Mouse (Mus musculus): Measurements from ENCODE around the gene Eif4a1. TPM values are rescaled to one million over a fixed set of nuclear protein-coding genes. Genes with fewer than 3 reads are reported as not detected.

The Eif4a1 gene
- total RNA-seq, 4 experiments from 2014 or later: 162 to 194 (median 186) TPM

DNA sequence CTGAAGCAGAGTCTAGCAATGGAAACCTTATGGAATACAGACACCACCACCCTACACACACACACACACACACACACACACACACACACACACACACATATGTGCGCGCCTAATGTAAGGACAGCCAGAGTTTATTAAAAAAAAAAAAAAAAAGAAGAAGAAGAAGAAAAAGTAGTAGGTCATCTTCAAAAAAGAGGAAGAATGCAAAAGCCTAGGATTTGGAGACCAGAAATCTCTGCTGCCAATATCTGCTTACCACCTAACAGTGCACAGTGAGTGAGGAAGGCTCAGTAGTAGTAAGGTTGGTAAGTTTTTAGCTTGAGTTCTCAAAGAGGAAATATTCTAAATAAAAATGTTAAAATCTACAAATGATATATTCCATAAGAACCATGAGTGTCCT is 6.9 kb upstream of the Eif4a1 start:
- DNase-seq (ENCODE audit: low spot score): no peak

DNA sequence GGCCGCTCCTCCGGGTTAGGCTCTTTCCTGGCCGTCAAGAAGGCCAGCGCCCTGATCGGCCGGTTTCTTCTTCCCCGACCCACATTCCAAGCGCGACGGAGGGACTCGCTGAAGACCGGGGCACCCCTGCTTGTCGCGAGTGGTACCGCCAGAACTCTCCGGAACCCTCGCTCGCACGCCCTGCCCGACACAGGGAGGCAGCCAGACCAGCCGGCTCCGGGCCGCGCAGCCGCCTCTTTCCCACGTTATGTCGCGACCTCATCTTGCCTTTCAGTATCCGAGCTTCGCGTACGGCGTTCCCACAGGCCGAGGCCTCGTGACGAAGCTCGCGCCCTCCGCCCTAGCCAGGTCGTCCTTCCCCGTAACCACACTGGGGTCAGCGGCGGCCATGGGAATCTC is 498 bp downstream of the Eif4a1 start:
- no peak for DNase-seq (ENCODE audit: low spot score)

DNA sequence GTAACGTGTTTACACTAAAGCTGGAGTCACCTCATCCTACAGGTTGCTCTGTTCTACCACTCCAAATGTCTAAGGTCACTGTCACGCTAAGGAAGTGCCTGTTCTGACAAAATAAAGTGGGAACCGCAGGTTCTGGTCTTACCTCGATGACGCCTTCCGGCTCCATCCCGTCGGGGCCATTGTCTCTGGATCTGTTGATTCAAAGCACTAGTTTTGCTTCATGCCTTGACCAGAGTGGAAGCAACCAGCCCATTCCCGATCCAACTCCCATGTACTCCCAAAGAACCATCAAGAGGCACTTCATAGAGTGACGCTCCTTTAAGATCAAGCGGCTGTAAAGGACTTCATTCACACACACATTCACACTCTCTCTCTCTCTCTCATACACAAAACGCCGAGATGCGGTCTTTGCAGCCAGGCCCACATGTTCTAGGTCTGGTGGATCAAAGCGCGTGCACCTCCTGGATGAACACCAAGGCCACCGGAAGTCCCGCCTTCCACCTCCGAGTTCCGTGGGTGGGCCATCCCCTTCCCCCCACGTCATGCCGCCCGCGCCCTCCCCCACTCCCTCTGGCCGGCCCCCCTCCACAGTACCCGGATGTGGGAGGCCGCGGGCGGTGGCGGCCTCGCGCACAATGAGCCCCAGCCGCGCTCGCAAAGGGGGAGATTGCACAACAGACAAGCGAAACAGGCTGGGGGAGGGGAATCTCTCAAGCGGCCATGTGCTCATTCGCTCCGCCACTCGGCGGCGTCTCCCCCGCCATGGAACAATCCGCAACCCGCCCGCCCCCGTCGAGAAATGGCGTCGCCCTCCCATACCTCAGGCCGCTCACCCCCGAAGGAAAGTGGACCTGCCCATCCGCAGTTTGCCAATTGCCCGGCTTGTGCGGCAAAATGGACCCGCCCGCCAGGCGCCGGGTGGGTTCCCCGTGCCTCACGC is 1.2 kb downstream of the Eif4a1 start:
- DNase-seq (ENCODE audit: low spot score): peak; percentile 93

DNA sequence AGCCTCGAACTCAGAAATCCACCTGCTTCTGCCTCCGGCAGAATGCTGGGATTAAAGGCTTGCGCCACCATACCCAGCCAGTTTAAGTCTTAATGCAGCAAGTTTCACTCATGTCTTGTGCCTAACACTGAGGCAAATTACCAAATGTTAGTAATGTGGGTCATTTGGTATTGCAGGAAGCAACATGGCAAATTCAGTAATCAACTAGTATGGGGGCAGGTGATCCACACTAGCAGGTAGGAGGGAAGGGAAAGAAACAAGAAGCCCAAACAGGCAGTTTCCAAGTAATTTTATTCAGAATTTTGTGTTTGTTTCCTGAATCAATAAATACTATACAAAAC is 5.6 kb downstream of the Eif4a1 start:
- no peak for DNase-seq (ENCODE audit: low spot score)

DNA sequence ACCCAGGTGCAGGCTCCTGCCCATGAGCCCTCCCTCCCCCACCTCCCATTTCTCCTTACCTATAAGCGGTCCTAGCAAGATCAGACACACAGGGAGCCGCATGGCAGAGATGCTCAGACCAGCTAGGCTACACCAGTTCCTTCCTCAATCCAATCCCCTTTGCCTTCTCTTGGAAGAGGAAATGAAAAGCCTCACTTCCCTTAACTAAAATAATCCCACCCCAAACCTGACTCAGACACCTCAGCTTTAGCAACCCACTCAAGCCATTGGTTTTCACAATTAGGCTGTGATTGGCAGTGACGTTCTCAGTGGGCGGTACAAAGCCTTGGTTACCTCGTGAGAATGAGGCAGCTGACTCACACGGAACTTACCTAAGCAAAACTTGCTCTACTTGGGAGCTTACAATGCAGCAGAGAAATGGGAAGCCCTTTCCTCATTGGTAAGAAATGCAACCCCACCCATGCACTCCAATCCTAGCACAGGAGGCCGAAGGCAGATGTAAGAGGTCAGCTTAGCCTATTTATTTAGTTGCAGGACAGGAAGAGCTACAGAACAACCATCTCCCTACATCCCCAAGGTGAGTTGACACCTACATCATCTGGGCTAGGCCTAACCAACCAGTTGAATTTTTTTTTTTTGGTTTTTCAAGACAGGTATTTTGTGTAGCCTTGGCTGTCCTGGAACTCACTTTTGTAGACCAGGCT is 6.1 kb downstream of the Eif4a1 start, which contains the start of gene Cd68:
TSS of gene Cd68 (minus strand) at position 193 of the 704 bp plus-strand sequence.
- DNase-seq (ENCODE audit: low spot score): peak; percentile 67

DNA sequence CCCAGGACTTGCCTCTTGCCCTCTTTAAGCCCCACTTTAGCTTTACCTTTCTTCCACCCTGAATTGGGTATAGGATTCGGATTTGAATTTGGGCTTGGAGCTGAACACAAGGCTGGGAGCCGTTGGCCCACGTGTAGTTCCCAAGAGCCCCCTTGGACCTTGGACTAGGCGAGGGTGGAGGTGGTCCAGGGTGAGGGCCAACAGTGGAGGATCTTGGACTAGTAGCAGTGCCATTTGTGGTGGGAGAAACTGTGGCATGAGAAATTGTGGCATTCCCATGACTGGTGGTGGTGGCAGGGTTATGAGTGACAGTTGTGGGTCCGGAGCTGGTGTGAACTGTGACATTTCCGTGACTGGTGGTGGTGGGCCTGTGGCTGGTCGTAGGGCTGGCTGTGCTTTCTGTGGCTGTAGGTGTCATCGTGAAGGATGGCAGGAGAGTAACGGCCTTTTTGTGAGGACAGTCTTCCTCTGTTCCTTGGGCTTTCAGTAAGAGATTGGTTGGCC is 6.7 kb downstream of the Eif4a1 start:
- no peak for DNase-seq (ENCODE audit: low spot score)

DNA sequence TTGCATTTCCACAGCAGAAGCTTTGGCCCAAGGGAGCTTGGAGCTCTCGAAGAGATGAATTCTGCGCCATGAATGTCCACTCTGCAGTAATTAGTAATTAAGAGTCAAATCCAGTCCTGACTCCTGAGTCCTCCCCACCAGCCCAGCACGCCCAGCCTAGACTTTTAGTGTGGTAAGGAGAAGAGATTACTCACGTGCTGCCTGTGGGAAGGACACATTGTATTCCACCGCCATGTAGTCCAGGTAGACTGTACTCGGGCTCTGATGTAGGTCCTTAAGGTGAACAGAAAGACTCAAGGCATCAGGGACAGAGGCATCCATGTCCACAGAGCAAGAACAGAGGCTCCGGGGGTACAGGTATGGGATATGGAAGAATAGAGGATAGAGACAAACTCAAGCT is 7.4 kb downstream of the Eif4a1 start:
- DNase-seq (ENCODE audit: low spot score): no peak

DNA sequence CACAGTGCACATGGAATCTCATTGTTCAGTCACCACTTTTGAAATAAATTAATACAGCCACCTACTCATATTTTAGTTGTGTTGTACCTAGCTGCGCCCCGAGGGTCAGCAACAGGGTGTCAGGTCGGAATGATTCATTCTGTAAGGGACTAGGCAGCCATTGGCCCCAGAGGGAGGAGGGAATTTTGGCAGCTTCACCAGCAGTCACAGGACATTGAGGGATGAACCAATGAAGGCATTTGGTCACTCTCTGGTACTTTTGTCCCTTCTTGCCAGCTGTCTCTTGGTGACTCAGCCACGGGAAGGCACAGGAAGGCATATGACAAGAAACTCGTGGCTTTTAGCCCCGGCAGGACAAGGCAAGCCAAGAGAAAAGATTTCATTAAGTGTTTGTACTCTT is 8.4 kb downstream of the Eif4a1 start:
- DNase-seq (ENCODE audit: low spot score): no peak

DNA sequence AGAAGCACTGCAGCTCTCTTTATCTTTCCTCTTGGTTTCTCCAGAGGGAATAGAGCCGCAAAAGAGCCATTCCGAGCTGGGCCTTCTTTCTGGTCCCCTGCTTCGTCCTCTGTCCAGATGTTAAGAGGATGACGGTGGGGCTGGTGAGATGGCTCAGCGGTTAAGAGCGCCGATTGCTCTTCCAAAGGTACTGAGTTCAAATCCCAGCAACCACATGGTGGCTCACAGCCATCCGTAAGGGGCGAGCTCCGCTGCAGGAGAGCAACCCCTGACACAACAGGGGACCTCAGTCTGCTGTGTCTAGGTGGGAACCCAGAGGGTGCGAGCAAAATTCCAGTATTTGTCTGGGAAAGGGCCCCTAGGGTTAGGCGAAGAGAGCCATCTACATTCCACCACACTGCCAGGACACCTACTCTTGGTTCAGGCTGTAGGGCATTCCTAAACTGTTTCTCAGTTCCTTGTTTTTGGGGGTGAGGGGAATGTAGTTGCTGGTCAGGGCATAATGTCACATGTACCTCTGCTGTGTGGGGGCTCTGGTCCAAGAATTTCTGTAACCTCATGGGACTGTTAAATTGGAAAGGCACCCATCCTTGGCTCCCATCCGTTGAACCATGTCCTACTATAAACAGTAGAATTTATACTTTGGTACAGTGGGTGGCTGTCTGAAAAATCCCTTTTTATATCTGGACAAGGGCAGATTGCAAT is 9.1 kb downstream of the Eif4a1 start:
- DNase-seq (ENCODE audit: low spot score): no peak

DNA sequence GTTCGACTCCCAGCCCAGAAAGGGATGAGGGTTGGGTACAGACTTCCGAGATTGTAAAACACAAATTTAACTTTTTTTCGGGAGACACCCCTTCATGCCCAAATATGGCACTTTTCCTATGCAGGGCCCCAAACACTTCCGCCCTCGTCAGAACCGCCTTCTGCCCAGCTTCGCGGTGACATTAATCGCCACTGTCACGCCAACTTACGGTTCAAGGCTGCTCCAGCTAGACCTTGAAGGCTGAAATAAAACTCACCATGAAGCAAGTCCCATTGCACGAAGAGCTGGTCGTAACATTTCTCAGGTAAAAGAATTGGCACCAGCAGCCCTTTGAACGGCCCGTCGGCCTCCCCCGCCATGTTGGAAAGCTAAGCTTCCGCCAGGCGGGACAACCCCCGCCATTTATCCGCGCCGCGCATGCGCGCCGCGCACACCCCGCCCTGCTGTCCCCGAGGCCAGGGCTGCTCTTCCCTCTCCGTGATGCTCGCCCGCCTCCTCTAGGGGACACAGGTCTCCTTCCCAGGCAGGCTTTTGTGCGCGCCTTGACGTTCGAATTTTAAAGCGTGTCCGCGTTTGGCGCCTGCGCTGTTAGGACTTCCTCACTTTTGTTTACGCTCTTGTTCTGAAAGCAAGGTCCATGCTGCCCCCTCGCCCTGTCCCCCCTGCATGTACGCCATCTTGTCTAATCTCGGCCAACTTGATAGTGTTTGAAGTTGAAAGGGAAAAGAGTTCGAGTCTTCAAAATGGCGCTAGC is 9.8 kb downstream of the Eif4a1 start, which contains the start of gene Mpdu1:
TSS of gene Mpdu1 (minus strand) at position 430 of the 754 bp plus-strand sequence.
- peak; percentile 94 for DNase-seq (ENCODE audit: low spot score)

DNA sequence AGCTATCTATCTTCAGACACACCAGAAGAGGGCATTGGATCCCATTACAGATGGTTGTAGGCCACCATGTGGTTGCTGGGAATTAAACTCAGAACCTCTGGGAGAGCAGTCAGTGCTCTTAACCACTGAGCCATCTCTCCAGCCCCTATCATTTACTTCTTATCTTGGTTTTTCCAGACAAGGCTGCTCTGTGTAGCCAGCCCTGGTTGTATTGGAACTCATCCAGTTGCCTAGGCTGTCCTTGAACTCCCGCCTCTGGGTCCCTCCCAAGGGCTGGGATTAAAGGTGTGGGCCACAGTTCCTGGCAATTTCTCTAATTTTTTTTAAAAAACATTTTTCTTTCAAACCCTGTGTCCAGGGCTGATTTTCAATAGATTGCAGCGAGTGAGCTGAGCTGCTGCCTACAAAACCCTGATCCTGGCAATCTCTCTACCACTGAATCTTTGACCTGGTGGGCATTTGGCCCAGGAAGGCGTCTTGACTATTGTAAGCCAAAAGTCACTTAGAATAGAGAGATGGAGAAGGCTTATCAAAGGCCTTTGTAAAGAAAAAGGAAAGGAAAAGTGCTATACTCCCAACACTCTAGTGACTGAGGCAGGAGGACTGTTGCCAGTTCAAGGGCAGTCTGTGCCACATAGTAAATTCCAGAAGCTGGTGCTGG is 10.9 kb downstream of the Eif4a1 start:
- no peak for DNase-seq (ENCODE audit: low spot score)

DNA sequence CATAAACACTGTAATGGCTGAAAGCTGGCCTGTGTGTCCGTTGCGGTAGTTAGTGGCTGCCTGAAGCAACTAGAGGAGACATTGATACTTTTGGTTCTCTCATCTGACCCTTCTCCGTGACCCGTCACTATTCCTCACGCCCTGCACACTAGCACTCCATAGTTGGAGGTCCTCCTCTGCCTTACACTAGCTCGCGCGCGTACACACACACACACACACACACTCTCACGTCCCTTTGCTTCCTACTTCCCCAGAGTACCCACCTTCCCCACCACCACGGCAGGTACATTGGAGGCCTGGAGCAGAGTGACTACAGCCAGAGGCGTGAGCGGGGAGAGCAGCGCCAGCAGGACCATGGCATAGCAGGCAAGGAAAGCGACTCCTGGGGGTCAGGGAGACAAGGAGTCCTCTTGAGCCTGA is 14.8 kb downstream of the Eif4a1 start:
- no peak for DNase-seq (ENCODE audit: low spot score)

DNA sequence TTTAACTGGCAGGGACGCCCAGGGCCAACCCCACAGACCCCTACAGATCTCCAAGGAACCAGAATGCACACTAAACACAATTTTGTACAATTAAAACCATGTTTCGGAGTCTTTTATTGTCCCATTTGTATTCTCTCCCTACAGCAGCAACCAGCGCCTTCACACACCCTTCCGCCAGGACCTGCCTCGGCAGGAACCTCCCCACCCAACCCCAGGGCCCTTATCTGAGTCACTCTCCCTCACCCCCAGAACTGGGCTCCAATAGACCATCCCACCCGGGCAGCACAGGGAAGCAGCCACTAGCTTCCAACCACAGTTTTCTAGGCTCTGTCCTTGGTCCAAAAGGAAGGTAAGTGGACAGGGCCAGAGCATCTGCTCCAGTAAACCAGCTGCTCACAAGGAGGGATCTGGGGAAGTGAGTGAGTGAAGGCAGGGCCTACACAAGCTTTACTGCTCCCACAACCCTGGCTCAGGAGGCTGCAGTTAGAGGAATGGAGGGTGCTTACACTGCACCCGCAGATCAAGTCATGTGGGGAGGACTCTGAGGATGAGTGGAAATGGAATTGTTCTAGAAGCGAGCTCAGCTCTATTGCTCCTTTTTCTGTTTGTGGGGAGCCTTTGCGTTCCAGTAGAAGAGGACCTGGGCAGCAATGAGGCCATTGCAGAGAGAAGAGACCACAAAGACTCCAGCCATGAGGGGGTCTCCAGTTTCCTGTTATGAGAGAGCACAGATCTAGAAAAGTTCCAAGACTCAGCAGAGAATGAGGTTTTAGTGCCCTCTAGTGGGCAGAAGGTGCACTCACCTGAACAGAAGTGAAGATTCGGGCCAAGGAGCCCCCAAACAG is 15.4 kb downstream of the Eif4a1 start:
- no peak for DNase-seq (ENCODE audit: low spot score)

DNA sequence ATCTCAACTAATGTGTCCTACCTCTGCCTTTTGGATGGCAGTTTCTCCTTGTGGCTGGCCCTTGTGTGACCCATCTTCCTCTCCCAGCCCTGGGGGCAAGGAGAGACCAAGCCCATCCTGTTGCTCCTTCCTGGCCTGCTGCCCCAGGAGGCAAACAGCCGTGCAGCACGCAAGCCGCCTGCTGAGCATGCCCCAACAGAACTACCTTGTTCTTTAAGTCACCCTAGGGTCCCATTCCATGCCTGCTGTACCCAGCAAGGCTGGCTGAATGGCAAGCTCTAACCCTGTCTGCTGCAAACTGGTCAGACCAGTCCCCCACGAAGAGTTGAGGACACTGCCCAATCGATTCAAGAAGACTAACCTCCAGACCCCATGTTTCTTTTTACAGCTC is 16.2 kb downstream of the Eif4a1 start:
- DNase-seq (ENCODE audit: low spot score): no peak

DNA sequence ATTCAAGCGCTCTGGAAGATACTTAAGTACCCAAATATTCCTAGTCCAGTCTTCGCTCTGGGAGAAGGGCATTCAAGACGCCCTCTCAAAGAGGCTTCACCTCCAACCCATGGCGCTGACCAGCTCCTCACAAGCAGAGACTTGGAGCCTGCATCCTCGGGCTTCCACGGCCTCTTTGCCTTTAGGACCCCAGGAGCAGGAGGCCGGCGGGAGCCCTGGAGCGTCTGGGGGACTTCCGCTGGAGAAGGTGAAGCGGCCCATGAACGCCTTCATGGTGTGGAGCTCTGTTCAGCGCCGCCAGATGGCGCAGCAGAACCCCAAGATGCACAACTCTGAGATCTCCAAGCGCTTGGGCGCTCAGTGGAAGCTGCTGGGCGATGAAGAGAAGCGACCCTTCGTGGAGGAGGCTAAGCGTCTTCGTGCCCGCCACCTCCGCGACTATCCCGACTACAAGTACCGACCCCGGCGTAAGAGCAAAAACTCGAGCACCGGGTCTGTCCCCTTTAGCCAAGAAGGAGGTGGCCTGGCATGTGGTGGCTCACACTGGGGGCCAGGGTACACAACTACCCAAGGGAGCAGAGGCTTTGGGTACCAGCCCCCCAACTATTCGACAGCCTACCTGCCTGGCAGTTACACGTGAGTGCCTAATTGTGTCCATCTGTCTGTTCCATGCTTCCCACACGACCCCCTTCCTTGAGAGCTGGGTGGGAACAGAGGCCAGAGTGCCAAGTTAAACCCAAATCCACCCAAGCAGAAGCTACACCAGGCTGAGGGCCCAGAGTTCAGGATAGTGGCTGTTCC is 16.8 kb downstream of the Eif4a1 start, which contains the start of gene Sox15:
TSS of gene Sox15 (plus strand) at position 51 of the 801 bp plus-strand sequence.
- DNase-seq (ENCODE audit: low spot score): peak; percentile 33

DNA sequence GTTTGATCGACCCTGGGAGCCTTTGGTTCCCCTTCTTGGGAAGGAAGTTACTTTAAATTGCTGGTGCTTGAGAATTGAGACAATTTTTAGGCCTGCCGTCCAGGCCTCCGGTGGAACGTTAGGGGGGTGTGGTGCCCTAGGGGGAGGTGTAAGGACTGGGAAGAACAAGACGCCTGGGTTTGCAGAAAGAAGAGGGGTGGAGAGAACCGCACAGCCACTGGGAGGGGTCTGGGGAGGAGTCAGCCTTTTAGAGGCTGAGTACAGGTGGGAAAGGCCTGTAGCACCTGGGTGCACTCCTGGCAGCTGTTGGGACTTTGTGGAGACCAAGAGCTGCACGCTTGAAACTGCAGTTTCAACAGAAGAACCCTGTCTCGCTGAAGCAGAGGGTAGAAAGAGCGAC is 17.5 kb downstream of the Eif4a1 start:
- DNase-seq (ENCODE audit: low spot score): no peak

DNA sequence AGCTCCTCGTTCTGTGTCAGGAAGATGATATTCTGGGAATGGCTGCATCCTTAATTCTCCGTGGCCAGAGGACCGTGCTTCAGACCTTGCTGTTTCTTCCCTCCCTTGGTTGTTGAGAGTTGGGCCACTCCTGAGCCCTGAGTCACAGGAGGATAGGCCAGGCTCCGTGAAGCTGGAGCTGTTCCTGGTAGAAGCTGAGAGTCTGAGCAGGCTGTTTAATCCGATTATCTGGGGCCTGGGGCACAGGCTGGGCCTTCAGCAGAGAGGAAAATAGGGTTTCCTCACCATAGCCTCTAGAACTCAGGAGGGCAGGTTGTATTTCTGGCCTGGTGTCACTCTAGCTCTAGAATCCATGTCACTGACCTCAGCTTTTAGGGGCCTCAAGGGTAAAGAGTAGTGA is 18.8 kb downstream of the Eif4a1 start:
- DNase-seq (ENCODE audit: low spot score): no peak

DNA sequence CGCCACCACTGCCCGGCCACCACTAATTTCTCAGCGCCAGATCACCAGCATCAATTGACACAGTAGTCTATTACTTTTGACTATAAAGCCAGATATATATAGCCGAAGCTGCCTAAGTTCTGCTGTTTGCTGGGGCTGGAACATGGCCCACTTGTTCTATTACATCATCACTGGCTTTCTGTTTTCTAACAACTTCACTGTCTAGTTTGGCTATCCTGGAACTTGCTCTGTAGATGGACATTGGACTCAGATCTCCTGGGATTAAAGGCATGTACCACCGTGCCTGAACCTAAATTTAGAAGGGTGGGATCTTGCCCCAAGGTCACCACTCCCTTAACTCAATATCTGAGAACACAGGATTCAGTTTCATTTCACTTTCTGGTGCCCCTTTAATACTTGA is 26.4 kb downstream of the Eif4a1 start:
- DNase-seq (ENCODE audit: low spot score): no peak

DNA sequence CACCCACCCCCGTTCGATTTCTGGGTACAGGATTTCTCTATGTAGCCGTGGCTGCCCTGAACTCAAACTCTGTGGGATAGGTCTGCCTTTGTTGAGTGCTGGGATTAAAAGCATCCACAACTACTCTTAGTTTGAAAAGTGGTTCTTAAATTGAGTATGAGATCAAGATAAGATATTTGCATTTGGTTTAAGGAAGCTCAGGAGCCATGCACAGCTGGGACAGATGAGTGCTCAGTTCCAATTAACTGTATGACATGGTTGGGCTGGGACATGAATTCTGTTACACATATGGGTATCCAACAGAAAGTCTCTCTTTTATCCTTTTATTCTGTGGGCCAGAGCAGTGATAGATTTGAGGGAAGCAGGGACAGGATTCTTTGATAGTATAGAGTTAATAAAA is 36.8 kb downstream of the Eif4a1 start:
- no peak for DNase-seq (ENCODE audit: low spot score)
